Mouse (Mus musculus): ENCODE measurements around the gene Thumpd2. TPM values are rescaled to one million over a fixed set of nuclear protein-coding genes. Genes with fewer than 3 reads are reported as not detected.

Gene Thumpd2
- polyA plus RNA-seq, 1 experiment, result 8.8 TPM

- no peaks in the 10 kb centered on the region for H3K4me1 ChIP-seq (ENCODE audit: control insufficient read depth, insufficient read depth, low read length)
- no peak for TF ChIP-seq POLR2A (IDR thresholded peaks at IDR 0.05; ENCODE audit: low read depth, low read length)
- no peak for TF ChIP-seq CTCF (IDR thresholded peaks at IDR 0.05; ENCODE audit: borderline replicate concordance, insufficient read depth, low read length)
- H3K4me3 ChIP-seq (ENCODE audit: insufficient read depth, low read length), result no peak overlapping the region
- H3K27ac ChIP-seq (ENCODE audit: insufficient read depth, low read length), result no peak overlapping the region; the same call in 1 of the 2 replicates
Observed at GRCm38 (mm10) chr17:81009112-81009511, 55.8 kb downstream of the Thumpd2 start.

- no peaks in the 10 kb centered on the region for H3K4me1 ChIP-seq (ENCODE audit: control insufficient read depth, insufficient read depth, low read length)
- no peak for TF ChIP-seq POLR2A (IDR thresholded peaks at IDR 0.05; ENCODE audit: low read depth, low read length)
- no peak overlapping the region for H3K27ac ChIP-seq (ENCODE audit: insufficient read depth, low read length)
- no peak overlapping the region for H3K4me3 ChIP-seq (ENCODE audit: insufficient read depth, low read length)
Observed at GRCm38 (mm10) chr17:81005292-81005691, 59.6 kb downstream of the Thumpd2 start.

GRCm38 (mm10) chr17:81004454-81004853 is 60.4 kb downstream of the Thumpd2 start:
- no peak overlapping the region for H3K27ac ChIP-seq (ENCODE audit: insufficient read depth, low read length)
- no peak for TF ChIP-seq POLR2A (IDR thresholded peaks at IDR 0.05; ENCODE audit: low read depth, low read length)
- TF ChIP-seq CTCF (IDR thresholded peaks at IDR 0.05; ENCODE audit: borderline replicate concordance, insufficient read depth, low read length), result no peak
- H3K4me3 ChIP-seq (ENCODE audit: insufficient read depth, low read length), result no peak overlapping the region
- H3K4me1 ChIP-seq (ENCODE audit: control insufficient read depth, insufficient read depth, low read length), result no peaks in the 10 kb centered on the region

DNA sequence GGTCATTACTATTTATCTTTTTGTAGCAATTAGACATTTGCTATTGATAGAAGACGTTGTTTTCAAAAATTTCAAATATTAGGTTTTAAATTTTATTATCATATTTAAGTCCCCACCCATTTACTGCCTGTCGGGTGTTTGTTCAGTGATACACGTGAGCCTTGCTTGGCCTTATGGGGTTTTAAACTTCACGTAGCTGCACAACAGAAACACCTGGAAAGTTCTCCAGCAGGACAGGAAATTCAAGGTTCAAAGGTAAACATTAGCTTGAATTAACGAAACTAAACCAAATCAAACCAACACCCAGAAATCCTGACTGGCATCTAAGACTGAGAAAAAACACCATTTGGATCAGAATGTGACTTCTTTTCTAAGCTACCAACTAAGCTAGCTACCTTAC is 62.8 kb downstream of the Thumpd2 start:
- no peaks in the 10 kb centered on the region for H3K4me1 ChIP-seq (ENCODE audit: control insufficient read depth, insufficient read depth, low read length)
- TF ChIP-seq CTCF (IDR thresholded peaks at IDR 0.05; ENCODE audit: borderline replicate concordance, insufficient read depth, low read length), result no peak
- no peak for TF ChIP-seq POLR2A (IDR thresholded peaks at IDR 0.05; ENCODE audit: low read depth, low read length)
- no peak overlapping the region for H3K4me3 ChIP-seq (ENCODE audit: insufficient read depth, low read length)
- H3K27ac ChIP-seq (ENCODE audit: insufficient read depth, low read length), result no peak overlapping the region

DNA sequence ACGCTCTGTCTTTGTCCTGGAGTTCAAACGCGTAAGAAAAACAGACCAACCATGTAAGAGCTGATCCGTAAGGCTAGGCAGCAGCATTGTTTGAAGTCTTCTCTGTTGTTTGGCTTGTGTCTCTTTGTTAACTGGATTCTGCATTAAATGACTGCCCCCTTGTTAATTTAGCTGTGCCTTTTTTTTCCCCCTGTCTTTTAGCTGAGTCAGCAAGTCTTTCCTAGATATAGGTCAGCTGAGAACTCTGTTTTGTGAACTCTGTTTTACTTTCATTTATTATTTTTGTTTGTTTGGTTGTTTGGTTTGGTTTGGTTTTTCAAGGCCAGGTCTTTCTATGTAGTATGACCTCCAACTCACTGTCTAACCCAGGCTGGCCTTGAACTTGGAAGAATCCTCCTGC is 63.2 kb downstream of the Thumpd2 start:
- no peak for TF ChIP-seq CTCF (IDR thresholded peaks at IDR 0.05; ENCODE audit: borderline replicate concordance, insufficient read depth, low read length)
- TF ChIP-seq POLR2A (IDR thresholded peaks at IDR 0.05; ENCODE audit: low read depth, low read length), result no peak
- Histone ChIP-seq H3K4me1 (ENCODE audit: control insufficient read depth, insufficient read depth, low read length) (no peaks in the 10 kb centered on the region), H3K4me3 (ENCODE audit: insufficient read depth, low read length) (no peak overlapping the region), H3K27ac (ENCODE audit: insufficient read depth, low read length) (no peak overlapping the region)

- no peak for TF ChIP-seq POLR2A (IDR thresholded peaks at IDR 0.05; ENCODE audit: low read depth, low read length)
- TF ChIP-seq CTCF (IDR thresholded peaks at IDR 0.05; ENCODE audit: borderline replicate concordance, insufficient read depth, low read length), result no peak
- no peaks in the 10 kb centered on the region for H3K4me1 ChIP-seq (ENCODE audit: control insufficient read depth, insufficient read depth, low read length)
Observed at GRCm38 (mm10) chr17:81001010-81001409, 63.9 kb downstream of the Thumpd2 start.

GRCm38 (mm10) chr17:80998958-80999357 is 65.9 kb downstream of the Thumpd2 start:
- H3K4me1 ChIP-seq (ENCODE audit: control insufficient read depth, insufficient read depth, low read length), result no peaks in the 10 kb centered on the region
- H3K27ac ChIP-seq (ENCODE audit: insufficient read depth, low read length), result no peak overlapping the region
- H3K4me3 ChIP-seq (ENCODE audit: insufficient read depth, low read length), result no peak overlapping the region
- TF ChIP-seq POLR2A (IDR thresholded peaks at IDR 0.05; ENCODE audit: low read depth, low read length) (no peak), CTCF (IDR thresholded peaks at IDR 0.05; ENCODE audit: borderline replicate concordance, insufficient read depth, low read length) (no peak)

More at GRCm38 (mm10) chr17:81001010-81001409, 63.9 kb downstream of the Thumpd2 start:
- H3K27ac ChIP-seq (ENCODE audit: insufficient read depth, low read length), result no peak overlapping the region
- no peak overlapping the region for H3K4me3 ChIP-seq (ENCODE audit: insufficient read depth, low read length)

GRCm38 (mm10) chr17:80997226-80997625 is 67.7 kb downstream of the Thumpd2 start:
- no peak for TF ChIP-seq CTCF (IDR thresholded peaks at IDR 0.05; ENCODE audit: borderline replicate concordance, insufficient read depth, low read length)
- TF ChIP-seq POLR2A (IDR thresholded peaks at IDR 0.05; ENCODE audit: low read depth, low read length), result no peak
- Histone ChIP-seq H3K27ac (ENCODE audit: insufficient read depth, low read length) (no peak overlapping the region), H3K4me1 (ENCODE audit: control insufficient read depth, insufficient read depth, low read length) (no peaks in the 10 kb centered on the region), H3K4me3 (ENCODE audit: insufficient read depth, low read length) (no peak overlapping the region)

- no peaks in the 10 kb centered on the region for H3K4me1 ChIP-seq (ENCODE audit: control insufficient read depth, insufficient read depth, low read length)
- H3K27ac ChIP-seq (ENCODE audit: insufficient read depth, low read length), result no peak overlapping the region
- H3K4me3 ChIP-seq (ENCODE audit: insufficient read depth, low read length), result no peak overlapping the region
- TF ChIP-seq CTCF (IDR thresholded peaks at IDR 0.05; ENCODE audit: borderline replicate concordance, insufficient read depth, low read length) (no peak), POLR2A (IDR thresholded peaks at IDR 0.05; ENCODE audit: low read depth, low read length) (no peak)
Observed at GRCm38 (mm10) chr17:80991535-80992127, 73.3 kb downstream of the Thumpd2 start.

- no peaks in the 10 kb centered on the region; the same call in 1 of the 2 replicates for H3K4me1 ChIP-seq (ENCODE audit: control insufficient read depth, insufficient read depth, low read length)
- no peak overlapping the region for H3K27ac ChIP-seq (ENCODE audit: insufficient read depth, low read length)
- no peak for TF ChIP-seq CTCF (IDR thresholded peaks at IDR 0.05; ENCODE audit: borderline replicate concordance, insufficient read depth, low read length)
- TF ChIP-seq POLR2A (IDR thresholded peaks at IDR 0.05; ENCODE audit: low read depth, low read length), result no peak
- H3K4me3 ChIP-seq (ENCODE audit: insufficient read depth, low read length), result no peak overlapping the region
Observed at GRCm38 (mm10) chr17:80982976-80983375, 81.9 kb downstream of the Thumpd2 start.

Data from embryonic fibroblast, embryonic 13.5 days (primary cell).